25 mouse cellular contexts compared by ENCODE assay signal in genomic region chr3:83864064-83864548, GRCm38 (mm10).
"Had no signal": no experiment of that assay in that cellular context is flagged by ENCODE, and none has a peak within 500 bp of the region (broad histone marks: within the 10 kb centered on the region; RNA-seq: fewer than 3 reads in every experiment).

No protein-coding gene starts in this region.

- DNase-seq: gastrocnemius, adult 2 months; gastrocnemius, postnatal 10 days; gastrocnemius, postnatal 25 days; heart, adult 18-20 months; kidney, adult 11 months; kidney, adult 2 months; kidney, adult 9 months; kidney, postnatal 10 days; kidney, postnatal 25 days; kidney, postnatal 4 days; left cerebral cortex, postnatal 4 days; liver; liver, embryonic 13.5 days had no signal

- H3K9ac ChIP-seq: heart, embryonic 13.5 days; heart, embryonic 15.5 days; hindbrain, embryonic 13.5 days; hindbrain, embryonic 15.5 days; limb, embryonic 12.5 days; liver, embryonic 13.5 days; liver, embryonic 15.5 days had no signal

- H3K4me3 ChIP-seq: gastrocnemius, adult 2 months; heart, embryonic 13.5 days; heart, embryonic 15.5 days; hindbrain, embryonic 13.5 days; hindbrain, embryonic 15.5 days; layer of hippocampus, adult 2 months; left cerebral cortex, adult 2 months; limb, embryonic 12.5 days; liver, embryonic 13.5 days; liver, embryonic 15.5 days had no signal

- H3K27ac ChIP-seq: hindbrain, embryonic 13.5 days; hindbrain, embryonic 15.5 days; hindbrain, postnatal 0 days; layer of hippocampus, adult 2 months; left cerebral cortex, adult 2 months; limb, embryonic 12.5 days; liver, embryonic 13.5 days; liver, embryonic 15.5 days had no signal

- ATAC-seq: intestine, embryonic 16.5 days had no signal

- H3K4me2 ChIP-seq: heart, embryonic 11.5 days; heart, embryonic 13.5 days; heart, embryonic 15.5 days; hindbrain, embryonic 13.5 days; hindbrain, embryonic 15.5 days; limb, embryonic 12.5 days; liver, embryonic 11.5 days; liver, embryonic 13.5 days; liver, embryonic 15.5 days had no signal

- H3K27me3 ChIP-seq: heart, embryonic 13.5 days; heart, embryonic 15.5 days; hindbrain, embryonic 13.5 days; hindbrain, embryonic 15.5 days; limb, embryonic 12.5 days; liver, embryonic 13.5 days; liver, embryonic 15.5 days had no signal

- H3K36me3 ChIP-seq: heart, embryonic 13.5 days; heart, embryonic 15.5 days; hindbrain, embryonic 13.5 days; hindbrain, embryonic 15.5 days; limb, embryonic 12.5 days; liver, embryonic 13.5 days; liver, embryonic 15.5 days had no signal

- H3K4me1 ChIP-seq: hindbrain, embryonic 13.5 days; hindbrain, embryonic 15.5 days; liver, embryonic 13.5 days had no signal

- H3K9me3 ChIP-seq: heart, embryonic 13.5 days; heart, embryonic 15.5 days; hindbrain, embryonic 13.5 days; hindbrain, embryonic 15.5 days; limb, embryonic 12.5 days; liver, embryonic 13.5 days; liver, embryonic 15.5 days had no signal
